Mouse (Mus musculus) erythroblast, embryonic 14.5 days (primary cell): Measurements from ENCODE around the gene Zfp451.

Experiments
- GATA1 ChIP-seq: IDR thresholded peaks from 2 replicates; pipeline ENCODE4 v1.6.1; 2012; ENCODE audit warnings: low read length, inconsistent platforms, mixed read lengths
- TAL1 ChIP-seq: IDR thresholded peaks from 3 replicates; pipeline ENCODE4 v1.6.1; 2012; ENCODE audit warnings: low read length, inconsistent platforms, mixed read lengths

GRCm38 (mm10) chr1:33742903-33743302, 71.5 kb downstream of the Zfp451 start:
- TF ChIP-seq GATA1, result no peak
- TF ChIP-seq TAL1, result no peak
